Mouse (Mus musculus) heart, embryonic 12.5 days (tissue): ENCODE data around the gene 7530416G11Rik. TPM values are rescaled to one million over a fixed set of nuclear protein-coding genes. Genes with fewer than 3 reads are reported as not detected.

Experiments used
- ATAC-seq: fragments of 200-750 bp; cut with Nextera tagmentation; 2 replicates; pipeline ENCODE4 v1.8.0; 2017; ENCODE audit warnings: moderate TSS enrichment, moderate library complexity; ENCODE audit not compliant: insufficient number of reproducible peaks, low FRiP score
- H3K27ac ChIP-seq: fragments of 300-500 bp; sonication (generic); 2 replicates; pipeline ENCODE4 v1.5.1; 2016; ENCODE audit warnings: mild to moderate bottlenecking, moderate library complexity; ENCODE audit not compliant: poor library complexity, severe bottlenecking
- H3K27me3 ChIP-seq: fragments of 300-500 bp; sonication (generic); replicated peaks from 2 replicates; pipeline ENCODE4 v1.6.1; 2016; ENCODE audit warnings: mild to moderate bottlenecking, moderate library complexity
- H3K36me3 ChIP-seq: fragments of 300-500 bp; sonication (generic); 2 replicates; pipeline ENCODE4 v1.6.1; 2016; ENCODE audit warnings: mild to moderate bottlenecking, moderate library complexity
- H3K4me1 ChIP-seq: fragments of 300-500 bp; sonication (generic); replicated peaks from 2 replicates; pipeline ENCODE4 v1.6.1; 2016; ENCODE audit warnings: mild to moderate bottlenecking
- H3K4me2 ChIP-seq: fragments of 300-500 bp; sonication (generic); 2 replicates; pipeline ENCODE4 v1.6.1; 2016; ENCODE audit warnings: mild to moderate bottlenecking, moderate library complexity
- H3K4me3 ChIP-seq: fragments of 300-500 bp; sonication (generic); 2 replicates; pipeline ENCODE4 v1.5.1; 2016; ENCODE audit warnings: mild to moderate bottlenecking
- H3K9ac ChIP-seq: fragments of 300-500 bp; sonication (generic); 2 replicates; pipeline ENCODE4 v1.6.1; 2016; ENCODE audit warnings: mild to moderate bottlenecking, moderate library complexity
- H3K9me3 ChIP-seq: fragments of 300-500 bp; sonication (generic); replicated peaks from 2 replicates; pipeline ENCODE4 v1.6.1; 2016; ENCODE audit warnings: mild to moderate bottlenecking, moderate library complexity
- WGBS: fragments of 180-500 bp; shearing (Covaris S2); methylation state at CpG from one replicate; pipeline ENCODE4 v1.1.7; 2016; 5-methylcytosine and 5-hydroxymethylcytosine counted together
- polyA plus RNA-seq: library from polyadenylated mRNA; unstranded; fragments of >200 nt; fragmentation: Nextera tagmentation; extraction: Ambion mirVana; gene quantifications from 2 replicates; pipeline ENCODE4 v1.2.1, GENCODE M21; 2016

The 7530416G11Rik gene
- polyA plus RNA-seq, 1 experiment from 2014 or later: not detected

DNA sequence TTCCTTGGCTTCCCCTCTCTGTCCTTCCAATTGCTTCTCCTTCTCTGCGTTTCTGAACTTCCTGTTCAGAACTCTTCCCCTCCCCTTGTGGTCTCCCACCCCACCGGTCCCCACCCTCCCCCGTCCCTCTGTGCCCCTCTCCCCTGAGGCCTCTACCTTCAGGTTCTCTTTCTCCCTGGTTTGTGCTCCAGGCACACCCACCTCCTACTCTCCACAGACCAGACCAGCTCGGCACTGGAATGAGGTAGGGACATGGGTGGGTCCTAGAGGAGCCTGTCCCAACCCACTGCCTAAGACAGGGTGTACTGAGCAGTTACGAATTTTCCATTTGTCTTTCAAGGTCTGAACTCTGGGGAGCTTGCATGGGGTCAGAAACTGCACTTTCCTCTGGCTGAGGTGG is 23.1 kb downstream of the 7530416G11Rik start:
- Histone ChIP-seq H3K36me3 (no peaks in the 10 kb centered on the region), H3K27ac (no peak overlapping the region), H3K4me1 (no peaks in the 10 kb centered on the region), H3K4me2 (no peak overlapping the region), H3K9me3 (no peaks in the 10 kb centered on the region), H3K9ac (no peak overlapping the region), H3K4me3 (no peak overlapping the region), H3K27me3 (peaks cover 57% of the 10 kb centered on the region)
- no peak for ATAC-seq
- 45% methylated on average over 5 of the region's 5 CpGs for WGBS

DNA sequence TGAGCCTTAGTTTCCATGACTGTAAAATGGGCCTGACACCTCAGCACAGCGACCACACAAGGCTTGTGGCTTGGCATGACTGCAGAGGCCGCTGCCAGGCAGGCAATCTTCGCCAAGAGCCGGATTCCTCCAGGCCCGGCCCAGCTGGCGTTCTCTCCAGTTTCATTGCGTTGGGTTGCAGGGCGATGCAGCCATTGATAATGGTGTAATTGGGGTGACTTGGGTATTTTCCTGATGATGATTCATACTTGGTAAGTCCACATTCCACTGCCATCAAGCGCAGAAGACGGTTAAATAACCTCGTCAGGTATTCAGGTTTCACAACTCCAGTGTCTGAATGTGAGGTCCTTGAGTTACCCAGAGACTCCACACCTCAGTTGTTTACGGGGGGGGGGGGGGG is 23.7 kb downstream of the 7530416G11Rik start:
- Histone ChIP-seq H3K9me3 (no peaks in the 10 kb centered on the region), H3K4me2 (no peak overlapping the region), H3K4me3 (no peak overlapping the region), H3K27ac (no peak overlapping the region), H3K36me3 (no peaks in the 10 kb centered on the region), H3K27me3 (peaks cover 53% of the 10 kb centered on the region), H3K9ac (no peak overlapping the region), H3K4me1 (no peaks in the 10 kb centered on the region)
- 73% methylated on average over 12 of the region's 12 CpGs for WGBS
- no peak for ATAC-seq

DNA sequence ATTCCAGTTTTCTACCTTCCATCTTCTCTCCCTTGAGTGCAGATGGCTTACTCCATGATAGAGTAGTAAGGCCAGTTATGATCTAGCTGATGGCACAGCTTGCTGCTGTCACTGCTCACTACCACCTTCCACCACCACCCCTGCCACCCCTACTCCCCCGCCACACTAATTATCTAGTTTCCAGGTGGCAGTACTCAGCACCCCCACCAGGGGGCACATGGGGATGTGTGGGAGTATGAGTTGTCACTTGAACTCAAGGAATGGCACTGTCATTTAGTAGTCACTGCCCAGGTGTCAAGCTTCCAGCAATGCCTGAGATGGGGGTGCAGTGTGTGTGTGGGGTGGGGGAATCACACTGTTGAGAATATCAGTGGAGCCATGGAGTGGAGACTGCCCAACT is 25.4 kb downstream of the 7530416G11Rik start:
- no peak overlapping the region for H3K27ac ChIP-seq
- no peaks in the 10 kb centered on the region for H3K4me1 ChIP-seq
- no peak overlapping the region for H3K4me3 ChIP-seq
- no peak overlapping the region for H3K4me2 ChIP-seq
- H3K27me3 ChIP-seq: peaks cover 39% of the 10 kb centered on the region
- 0 out of 2 replicates have a peak, but pooled peaks cover 2% of the 10 kb centered on the region for H3K36me3 ChIP-seq
- WGBS: 25% methylated on average over 1 of the region's 1 CpGs
- H3K9ac ChIP-seq: no peak overlapping the region
- no peaks in the 10 kb centered on the region for H3K9me3 ChIP-seq
- no peak for ATAC-seq

DNA sequence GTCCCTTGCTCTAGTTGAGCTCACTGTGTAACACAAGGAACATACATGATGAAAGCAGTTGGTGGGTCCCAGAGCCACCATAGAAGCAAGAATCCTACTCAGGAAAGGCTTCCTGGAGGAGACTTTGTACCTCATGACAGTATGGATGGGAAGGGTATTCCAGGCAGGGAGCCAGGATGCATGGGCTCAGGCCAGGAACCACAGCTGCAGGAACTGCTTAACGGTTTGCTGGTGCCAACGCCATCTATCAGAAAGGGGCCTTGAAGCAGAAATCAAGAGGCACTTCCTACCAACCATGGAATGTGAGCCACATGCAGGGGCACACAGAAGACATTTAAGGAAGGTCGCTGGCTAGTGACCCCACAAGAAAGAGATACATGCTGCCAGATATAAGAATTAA is 28.3 kb downstream of the 7530416G11Rik start:
- 61% methylated on average over 3 of the region's 3 CpGs for WGBS
- no peak overlapping the region for H3K4me3 ChIP-seq
- no peaks in the 10 kb centered on the region for H3K4me1 ChIP-seq
- H3K9me3 ChIP-seq: no peaks in the 10 kb centered on the region
- H3K4me2 ChIP-seq: no peak overlapping the region
- H3K27me3 ChIP-seq: peaks cover 15% of the 10 kb centered on the region; the same call in 1 of the 2 replicates
- H3K27ac ChIP-seq: no peak overlapping the region
- peaks cover 14% of the 10 kb centered on the region for H3K36me3 ChIP-seq
- no peak overlapping the region for H3K9ac ChIP-seq
- no peak for ATAC-seq

DNA sequence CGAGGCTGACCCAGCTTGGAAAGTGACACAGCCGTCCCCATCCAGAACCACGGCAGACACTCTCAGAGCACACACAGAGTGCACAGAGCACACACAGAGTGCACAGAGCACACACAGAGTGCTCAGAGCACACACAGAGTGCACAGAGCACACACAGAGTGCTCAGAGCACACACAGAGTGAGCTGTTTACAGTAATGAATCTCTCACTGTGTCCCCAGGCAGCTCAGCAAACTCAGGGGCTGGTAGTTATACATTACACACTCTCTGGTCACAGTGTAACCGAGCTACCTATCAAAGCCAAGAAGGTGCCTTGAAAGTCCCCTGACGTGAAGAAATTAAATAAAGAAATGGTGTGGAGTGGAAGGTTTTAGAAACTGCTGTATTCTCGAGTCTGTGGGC is 33.6 kb downstream of the 7530416G11Rik start:
- Histone ChIP-seq H3K9me3 (no peaks in the 10 kb centered on the region), H3K9ac (no peak overlapping the region), H3K36me3 (peaks cover 54% of the 10 kb centered on the region), H3K4me1 (no peaks in the 10 kb centered on the region), H3K27me3 (no peaks in the 10 kb centered on the region), H3K27ac (no peak overlapping the region), H3K4me2 (no peak overlapping the region), H3K4me3 (no peak overlapping the region)
- no peak for ATAC-seq
- 81% methylated on average over 6 of the region's 6 CpGs for WGBS

DNA sequence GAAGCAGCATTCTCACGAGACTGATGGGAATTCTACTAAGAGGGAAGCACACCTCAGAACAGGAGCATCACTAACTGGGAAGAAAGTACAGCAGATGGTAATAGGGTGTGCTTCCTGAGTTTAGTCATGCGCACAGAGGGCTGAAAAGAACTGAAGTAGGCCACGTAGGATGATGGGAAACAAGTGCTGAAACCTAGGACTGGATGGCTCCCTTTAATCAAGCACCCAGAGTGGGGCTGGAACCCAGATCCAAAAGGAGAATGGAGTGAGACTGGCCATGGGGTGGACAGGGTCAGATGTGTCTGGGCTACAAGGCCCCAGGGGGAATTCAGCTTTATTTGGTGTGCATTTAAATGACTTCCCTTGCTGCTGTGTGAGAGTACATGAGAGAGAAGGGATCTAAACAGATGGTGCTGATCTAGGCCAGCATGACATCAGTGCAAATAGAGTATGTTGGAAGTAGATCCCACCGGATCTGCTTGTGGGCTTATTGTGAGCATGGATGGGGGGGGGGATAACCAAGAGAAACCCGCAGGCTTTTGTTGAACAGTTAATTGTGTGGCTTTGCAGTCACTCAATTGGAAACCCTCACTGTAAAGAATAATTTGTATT is 36.5 kb downstream of the 7530416G11Rik start:
- Histone ChIP-seq H3K27me3 (0 out of 2 replicates have a peak, but pooled peaks cover 3% of the 10 kb centered on the region), H3K27ac (no peak overlapping the region), H3K4me3 (no peak overlapping the region), H3K9ac (no peak overlapping the region), H3K4me1 (peaks cover 11% of the 10 kb centered on the region), H3K36me3 (peaks cover 67% of the 10 kb centered on the region), H3K4me2 (no peak overlapping the region), H3K9me3 (no peaks in the 10 kb centered on the region)
- no peak for ATAC-seq
- WGBS: 92% methylated on average over 5 of the region's 5 CpGs

DNA sequence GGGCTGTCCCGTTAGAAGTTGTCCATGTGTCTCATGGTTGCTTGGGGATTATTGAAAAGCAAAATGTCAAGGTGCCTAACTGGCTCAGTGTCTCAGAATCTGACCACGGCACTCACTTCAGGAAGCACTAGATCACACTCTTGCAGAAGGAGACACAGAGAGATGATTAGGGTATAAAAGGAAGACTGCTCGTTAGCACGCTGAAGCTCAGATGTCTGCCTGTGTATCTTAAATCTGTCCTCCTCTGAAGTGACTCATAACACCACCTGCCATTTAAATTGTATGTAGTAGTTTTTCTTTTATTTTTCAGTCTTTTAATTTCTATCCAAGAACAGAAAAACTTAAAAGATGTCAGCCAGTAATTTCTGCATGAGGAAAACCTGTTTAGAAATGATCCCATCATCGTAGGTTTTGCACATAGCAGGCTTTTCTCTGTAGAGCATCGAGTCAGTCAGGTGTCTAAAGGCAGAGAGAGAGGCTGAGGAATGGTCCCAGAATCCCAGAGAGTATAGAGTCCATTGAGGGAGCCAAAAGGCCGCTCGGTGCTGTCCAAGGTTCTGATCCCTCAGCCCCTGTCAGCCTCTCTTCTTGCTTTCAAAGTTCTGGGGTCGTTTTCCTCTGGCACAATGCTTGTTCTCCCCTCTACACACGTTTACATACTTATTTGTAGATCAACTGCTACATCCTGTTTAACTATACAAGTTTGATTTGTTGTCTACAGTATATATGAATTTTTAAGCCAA is 38.0 kb downstream of the 7530416G11Rik start:
- Histone ChIP-seq H3K9ac (no peak overlapping the region), H3K9me3 (no peaks in the 10 kb centered on the region), H3K4me2 (no peak overlapping the region), H3K4me3 (no peak overlapping the region), H3K27ac (no peak overlapping the region), H3K27me3 (0 out of 2 replicates have a peak, but pooled peaks cover 3% of the 10 kb centered on the region), H3K4me1 (peaks cover 26% of the 10 kb centered on the region), H3K36me3 (peaks cover 62% of the 10 kb centered on the region)
- ATAC-seq: no peak
- 61% methylated on average over 10 of the region's 10 CpGs for WGBS

DNA sequence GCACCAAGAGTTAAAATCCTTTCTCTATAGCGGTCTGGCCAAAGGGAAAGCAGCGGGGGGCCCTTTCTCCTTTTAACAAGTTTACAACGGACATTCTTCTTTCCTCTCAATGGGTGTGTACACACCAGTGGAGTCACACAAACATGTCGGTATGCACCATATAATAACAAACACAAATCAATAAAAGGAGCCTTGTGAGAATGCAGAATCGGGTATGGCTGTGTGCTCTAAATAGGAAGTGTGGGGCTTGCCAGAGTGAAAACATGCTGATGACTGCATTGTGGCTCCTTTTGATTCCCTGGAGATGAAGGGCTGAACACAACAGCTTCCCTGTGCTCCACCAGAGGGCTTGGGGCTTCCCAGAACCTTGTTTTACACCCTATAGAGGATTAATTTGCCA is 38.8 kb downstream of the 7530416G11Rik start:
- no peak overlapping the region for H3K4me2 ChIP-seq
- no peak for ATAC-seq
- H3K9me3 ChIP-seq: no peaks in the 10 kb centered on the region
- no peak overlapping the region for H3K9ac ChIP-seq
- H3K4me3 ChIP-seq: no peak overlapping the region
- peaks cover 60% of the 10 kb centered on the region for H3K36me3 ChIP-seq
- WGBS: 61% methylated on average over 5 of the region's 5 CpGs
- 0 out of 2 replicates have a peak, but pooled peaks cover 3% of the 10 kb centered on the region for H3K27me3 ChIP-seq
- H3K4me1 ChIP-seq: peaks cover 34% of the 10 kb centered on the region
- no peak overlapping the region for H3K27ac ChIP-seq

DNA sequence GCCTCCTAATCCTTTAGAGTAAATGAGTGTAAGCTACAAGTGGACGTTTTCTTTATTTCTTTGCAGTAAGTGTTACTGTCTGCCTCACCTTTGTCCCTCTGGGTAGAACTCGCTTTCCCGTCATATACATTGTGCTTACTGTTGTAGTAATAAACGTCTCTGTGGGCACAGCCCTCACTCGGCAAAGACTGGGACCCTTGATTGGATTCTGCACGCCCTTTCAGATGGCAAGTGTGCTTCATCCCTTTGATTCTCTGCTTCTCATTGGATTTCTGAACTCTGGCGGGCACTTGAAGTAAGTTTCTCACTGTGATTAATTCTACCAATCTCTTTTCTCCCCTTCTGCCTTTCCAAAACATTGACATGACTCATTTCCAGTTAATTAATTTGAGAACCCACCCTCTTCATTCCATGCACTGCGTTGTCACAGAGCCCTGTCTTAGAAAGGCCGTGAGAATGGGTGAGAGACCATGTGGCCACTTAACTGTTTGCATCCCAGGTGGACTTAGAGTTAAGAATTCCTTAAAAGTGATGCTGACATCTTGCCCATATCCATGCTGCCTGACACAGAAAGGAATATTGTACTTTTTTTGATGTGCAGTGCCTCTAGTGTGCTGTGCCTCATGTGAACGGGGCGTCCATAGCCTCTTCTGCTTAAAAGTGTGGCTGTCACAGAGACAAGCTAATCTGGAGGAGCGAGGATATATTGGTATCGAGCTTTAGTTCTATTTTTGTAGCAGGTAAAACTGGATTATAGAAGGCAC is 39.8 kb downstream of the 7530416G11Rik start:
- no peak overlapping the region for H3K9ac ChIP-seq
- no peak overlapping the region for H3K4me3 ChIP-seq
- ATAC-seq: no peak
- WGBS: 83% methylated on average over 13 of the region's 13 CpGs
- H3K9me3 ChIP-seq: no peaks in the 10 kb centered on the region
- H3K4me1 ChIP-seq: peaks cover 41% of the 10 kb centered on the region
- no peak overlapping the region for H3K27ac ChIP-seq
- no peak overlapping the region for H3K4me2 ChIP-seq
- 0 out of 2 replicates have a peak, but pooled peaks cover 3% of the 10 kb centered on the region for H3K27me3 ChIP-seq
- H3K36me3 ChIP-seq: peaks cover 52% of the 10 kb centered on the region

DNA sequence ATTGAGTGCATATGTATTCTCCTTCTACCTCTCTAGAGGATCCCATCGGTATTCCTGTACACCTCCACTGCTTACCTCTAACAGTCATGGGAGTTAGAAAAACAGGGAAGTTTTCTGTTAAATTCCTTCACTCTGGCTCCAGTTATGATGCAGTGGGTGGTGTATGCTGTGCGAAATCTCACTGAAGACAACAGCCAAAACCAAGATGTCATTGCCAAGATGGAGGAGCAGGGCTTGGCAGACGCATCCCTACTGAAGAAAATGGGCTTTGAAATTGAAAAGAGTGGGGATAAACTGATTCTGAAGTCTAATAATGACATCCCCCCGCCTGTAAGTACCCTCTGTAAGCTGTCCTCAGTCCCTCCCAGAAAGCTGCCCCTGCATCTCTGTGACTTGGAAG is 40.9 kb downstream of the 7530416G11Rik start:
- peaks cover 52% of the 10 kb centered on the region for H3K36me3 ChIP-seq
- 85% methylated on average over 4 of the region's 4 CpGs for WGBS

DNA sequence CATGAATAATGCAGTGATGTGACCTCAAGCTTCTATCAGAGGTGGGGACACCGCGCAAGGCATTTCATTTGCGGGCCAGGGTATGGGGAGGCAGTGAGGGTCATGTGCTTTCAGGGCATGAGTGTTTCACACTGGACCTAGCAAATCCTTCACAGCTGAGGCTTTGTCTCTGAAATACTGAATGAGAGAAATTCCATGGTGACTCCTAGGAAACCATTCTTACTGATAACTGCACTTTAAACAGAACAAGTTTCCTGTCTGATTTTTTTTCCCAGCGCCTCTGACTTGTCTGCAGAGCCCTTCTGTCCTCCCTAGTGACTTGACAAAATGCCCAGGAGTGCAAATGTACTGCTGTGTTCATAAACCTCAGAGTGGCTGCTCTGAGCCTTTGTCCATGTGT is 41.5 kb downstream of the 7530416G11Rik start:
- H3K4me1 ChIP-seq: peaks cover 48% of the 10 kb centered on the region
- H3K4me3 ChIP-seq: no peak overlapping the region
- H3K4me2 ChIP-seq: no peak overlapping the region
- no peaks in the 10 kb centered on the region for H3K9me3 ChIP-seq
- H3K27ac ChIP-seq: no peak overlapping the region
- no peak overlapping the region for H3K9ac ChIP-seq
- 0 out of 2 replicates have a peak, but pooled peaks cover 3% of the 10 kb centered on the region for H3K27me3 ChIP-seq
- 71% methylated on average over 4 of the region's 4 CpGs for WGBS
- peaks cover 46% of the 10 kb centered on the region for H3K36me3 ChIP-seq
- ATAC-seq: no peak

More for the DNA sequence above, 40.9 kb downstream of the 7530416G11Rik start:
- no peak for ATAC-seq
- Histone ChIP-seq H3K27me3 (0 out of 2 replicates have a peak, but pooled peaks cover 3% of the 10 kb centered on the region), H3K9me3 (no peaks in the 10 kb centered on the region), H3K4me3 (no peak overlapping the region), H3K9ac (no peak overlapping the region), H3K4me1 (peaks cover 48% of the 10 kb centered on the region), H3K4me2 (no peak overlapping the region), H3K27ac (no peak overlapping the region)
